Mouse (Mus musculus): ENCODE measurements around the gene Gfm2.

- TF ChIP-seq TCF12 (IDR thresholded peaks at IDR 0.05; ENCODE audit: low read depth, low read length) = no peak
- no peak for TF ChIP-seq CTCF (IDR thresholded peaks at IDR 0.05 in 2 of 3, conservative IDR thresholded peaks at IDR 0.05 in 1 of 3; ENCODE audit: control insufficient read depth in 1 of 3, insufficient read depth in 1 of 3, low read depth in 2 of 3, low read length in 3 of 3, poor library complexity in 1 of 3, severe bottlenecking in 1 of 3)
- TF ChIP-seq POLR2AphosphoS2 (IDR thresholded peaks at IDR 0.05; ENCODE audit: low read length) = no peak
These were observed 86.7 kb downstream of the Gfm2 start for GRCm38 (mm10) chr13:97224341-97224982.

Data from MEL (cell line).